Mouse (Mus musculus) cerebellum, postnatal 14 days (tissue): ENCODE measurements at regions not wholly inside any gene's neighbourhood (a gene's known extent, or its start where the extent isn't known, plus 50 kb on each side); places are given as distances from the start of the nearest gene placed in this dataset.

Experiments used
- DNase-seq, 2 experiments: peaks; one replicate each; pipeline ENCODE4 v3.0.0; 2021; ENCODE audit warnings: mixed read lengths in 2 of 2

DNA sequence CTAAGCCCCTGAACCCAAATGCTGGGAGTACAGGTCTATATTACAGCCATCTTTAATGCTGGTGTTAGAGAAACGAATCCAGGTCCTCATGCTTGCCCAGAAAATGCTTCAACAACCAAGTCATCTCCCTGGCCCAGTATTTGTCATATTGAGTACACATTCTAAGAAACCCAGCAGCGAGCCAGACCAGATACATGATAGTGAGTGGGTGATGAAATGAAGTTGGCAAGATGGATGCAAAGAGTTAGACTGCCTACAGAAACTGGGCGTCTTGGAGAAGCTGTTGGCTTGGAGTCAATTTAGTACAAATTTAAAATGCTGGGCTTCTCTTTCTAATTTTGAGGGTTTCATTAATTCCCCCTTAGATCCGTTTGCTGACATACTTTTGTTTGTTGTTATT is 203.1 kb upstream of the Pdzrn3 start:
- no peak for DNase-seq

DNA sequence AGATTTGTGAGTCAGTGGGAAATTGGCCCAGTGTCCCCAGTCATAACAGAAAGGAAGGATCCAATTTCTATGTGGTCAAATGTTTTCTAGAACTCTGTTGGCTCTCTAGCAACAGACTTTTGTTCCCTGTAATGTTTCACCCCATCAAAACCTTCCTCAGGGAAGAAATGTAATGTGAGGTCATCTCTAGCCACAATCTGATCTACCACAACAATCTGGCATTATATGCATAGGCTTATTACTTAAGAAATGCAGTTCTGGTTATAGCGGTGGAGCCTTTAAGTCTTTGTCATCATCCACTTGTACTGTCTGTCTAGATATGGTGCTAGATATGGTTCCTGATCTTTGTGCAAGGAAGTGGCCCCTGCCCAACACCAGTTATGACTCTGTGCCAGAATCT is 178.4 kb upstream of the Pdzrn3 start:
- DNase-seq: no peak

DNA sequence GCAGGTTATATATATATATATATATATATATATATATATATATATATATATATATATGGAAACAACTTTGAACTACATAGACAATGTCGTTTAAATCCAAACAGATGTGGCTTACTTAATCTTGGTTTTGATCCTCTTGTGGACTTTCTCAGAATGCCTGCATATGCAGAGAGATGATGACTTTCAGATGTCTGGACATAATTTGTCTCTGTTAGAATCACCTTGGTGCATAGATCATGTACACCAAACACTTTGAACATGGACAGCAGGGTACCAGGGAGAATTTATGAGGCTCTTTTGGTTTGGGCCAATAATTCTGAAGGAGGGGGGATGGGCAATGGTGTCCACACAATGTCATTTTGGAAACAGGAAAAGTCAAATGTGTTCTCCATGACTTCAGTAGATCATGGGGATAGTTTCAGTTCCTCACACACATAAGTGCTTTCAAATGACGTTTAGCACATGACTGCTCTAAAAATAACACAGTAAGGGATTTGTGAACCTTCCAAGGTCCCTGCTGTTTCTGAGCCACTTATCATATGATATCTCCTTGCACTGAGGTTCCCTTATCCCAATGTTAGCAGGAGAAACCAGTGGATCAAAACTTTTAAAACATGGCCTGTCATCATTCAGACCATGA is 177.4 kb upstream of the Pdzrn3 start:
- no peak for DNase-seq

DNA sequence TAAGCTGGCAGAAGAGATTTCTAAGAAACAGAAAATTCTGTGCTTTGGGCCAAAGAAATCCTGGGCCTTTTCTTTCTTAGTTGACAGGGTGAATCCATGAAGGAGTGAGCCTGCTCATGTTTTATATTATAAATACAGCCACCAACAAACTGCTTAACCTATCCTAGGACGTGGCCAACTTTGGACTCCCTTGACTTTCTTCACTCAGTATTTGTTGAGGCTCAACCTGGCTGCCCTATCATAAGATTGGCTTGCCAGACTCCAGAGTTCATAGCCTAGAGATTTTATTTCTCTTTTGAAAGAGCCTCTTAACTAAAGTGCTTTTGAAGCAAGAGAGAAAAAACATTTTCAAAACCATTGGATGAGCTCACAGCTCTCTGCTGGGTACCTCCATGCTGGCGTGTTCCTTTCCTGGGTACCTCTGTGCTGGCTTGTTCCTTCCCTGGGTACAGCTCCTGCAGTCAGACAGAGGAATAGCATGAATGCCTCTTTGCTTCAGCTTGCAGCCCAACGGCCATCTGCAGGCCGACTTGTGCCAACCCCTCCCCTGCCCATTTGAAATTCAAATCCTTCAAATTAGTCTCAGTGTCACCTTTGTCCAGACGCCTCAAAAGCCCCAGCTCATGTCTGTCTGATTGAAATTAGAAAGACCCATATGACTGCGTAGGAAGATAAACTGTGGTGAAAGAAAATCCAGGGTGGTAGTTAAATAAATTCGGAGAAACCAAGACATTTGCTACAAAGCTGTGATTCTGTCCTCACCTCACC is 173.0 kb upstream of the Pdzrn3 start:
- DNase-seq: peak; percentile 76 to 78

DNA sequence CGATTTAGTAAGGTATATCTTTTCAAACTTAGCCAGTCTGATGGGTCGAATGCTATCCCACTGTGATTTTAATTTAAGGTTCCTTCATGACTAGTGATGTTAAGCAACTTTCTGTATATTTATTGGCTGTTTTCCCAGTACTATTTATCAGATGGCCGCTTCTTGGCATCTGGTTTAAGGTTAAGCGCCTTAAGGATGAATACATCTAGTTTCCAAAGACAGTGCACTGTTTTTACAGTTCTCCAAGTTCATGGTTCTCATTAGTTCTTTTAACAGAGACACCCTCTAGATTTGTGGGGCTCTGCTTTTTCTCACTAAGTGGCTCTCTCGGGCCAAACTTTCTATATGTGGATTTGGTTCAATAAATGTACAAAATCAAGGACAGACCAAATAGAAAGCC is 159.9 kb upstream of the Pdzrn3 start:
- DNase-seq: no peak

DNA sequence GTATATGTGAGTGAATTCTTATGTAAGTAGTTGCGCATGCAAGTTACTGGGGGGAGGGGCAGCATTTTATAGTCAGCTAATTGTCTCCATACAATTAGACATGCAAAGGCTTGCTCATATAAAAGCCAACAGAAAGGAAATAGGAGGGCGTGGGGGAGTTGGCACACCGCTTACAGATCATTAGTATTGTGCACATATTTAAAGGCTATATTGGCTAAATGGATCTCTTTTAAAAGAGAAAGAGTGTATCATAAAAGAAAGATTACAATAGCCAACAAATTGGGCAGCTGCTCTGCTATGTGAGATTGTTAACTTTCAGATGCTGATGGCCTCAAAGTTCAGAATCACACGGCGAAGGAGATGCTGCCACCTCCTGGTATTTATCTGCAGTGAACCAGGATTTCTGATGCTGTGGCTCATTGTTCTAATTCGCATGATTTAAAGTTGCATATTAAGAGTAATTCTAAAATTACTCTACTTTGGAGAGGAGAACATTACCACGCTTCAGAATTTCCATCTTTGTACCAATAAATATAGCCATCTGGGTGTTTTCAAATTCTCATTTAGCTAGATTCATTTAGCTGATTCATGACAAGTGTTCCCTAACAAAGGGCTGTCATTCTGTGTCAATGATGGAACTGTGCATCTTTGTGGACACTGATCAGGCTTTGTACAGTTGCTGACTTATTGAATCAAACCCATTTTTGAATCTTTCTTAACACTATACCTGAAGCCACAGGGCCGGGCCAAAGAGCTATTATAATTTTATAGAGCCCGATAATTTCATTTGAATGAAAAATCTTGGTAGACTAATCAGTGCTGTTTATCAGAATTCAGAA is 156.7 kb upstream of the Pdzrn3 start:
- DNase-seq: peak; percentile 51 to 55

DNA sequence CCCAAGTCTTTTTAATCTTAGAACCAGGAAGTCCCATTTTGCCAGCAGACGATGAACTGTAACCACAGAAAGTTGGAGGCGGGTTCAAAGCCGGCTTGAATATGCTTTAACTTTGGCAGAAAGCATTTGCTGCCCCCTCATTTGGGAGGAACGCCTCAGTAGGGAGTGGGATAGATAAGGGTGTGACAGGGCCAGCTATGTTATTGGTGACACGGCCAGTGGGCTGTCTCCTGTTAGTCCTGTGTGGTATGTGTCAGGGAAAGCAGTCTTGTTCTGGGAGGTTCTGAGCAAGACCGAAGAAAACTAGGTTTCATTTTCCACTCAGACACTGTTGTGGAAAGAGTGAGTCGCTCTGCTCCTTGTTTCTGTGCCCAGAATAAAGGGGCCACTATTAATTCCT is 154.7 kb upstream of the Pdzrn3 start:
- DNase-seq: no peak

DNA sequence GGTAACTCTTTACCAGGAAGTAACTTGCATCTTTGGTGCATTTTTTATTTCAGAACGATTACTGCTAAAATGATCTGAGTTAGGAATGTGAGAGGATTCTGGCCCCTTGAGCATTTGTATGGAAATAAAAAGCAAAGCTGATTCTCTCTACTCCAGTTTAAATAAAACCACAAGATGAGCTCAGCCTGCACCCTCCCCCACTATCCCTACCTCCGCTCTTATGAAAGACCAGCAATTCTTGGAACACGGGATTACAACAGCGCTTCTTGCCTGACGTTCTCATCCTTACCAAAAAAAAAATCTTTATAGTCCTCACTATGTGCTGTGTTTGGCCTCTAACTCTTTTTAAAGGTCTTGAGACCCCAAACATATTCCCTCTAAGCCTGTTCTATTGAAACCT is 154.2 kb upstream of the Pdzrn3 start:
- DNase-seq: no peak

DNA sequence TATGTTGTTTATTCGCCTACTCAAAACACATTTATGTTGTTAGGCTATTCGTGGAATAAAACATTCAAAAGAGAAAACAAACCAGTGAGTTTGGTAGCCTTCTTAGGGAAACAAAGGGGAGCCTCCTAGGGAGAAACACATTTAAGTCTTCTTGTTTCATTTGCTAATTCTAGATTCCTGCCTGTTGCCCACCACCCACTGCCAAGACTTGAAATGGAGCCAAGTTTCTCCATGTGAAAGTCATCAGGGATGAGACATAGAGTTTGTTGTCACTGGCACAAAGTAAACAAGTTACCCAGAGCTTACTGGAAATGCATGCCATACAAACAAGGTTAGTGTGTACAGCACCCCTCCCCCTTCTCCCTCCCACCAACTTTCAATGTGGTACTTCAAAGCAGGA is 147.4 kb upstream of the Pdzrn3 start:
- DNase-seq: no peak

DNA sequence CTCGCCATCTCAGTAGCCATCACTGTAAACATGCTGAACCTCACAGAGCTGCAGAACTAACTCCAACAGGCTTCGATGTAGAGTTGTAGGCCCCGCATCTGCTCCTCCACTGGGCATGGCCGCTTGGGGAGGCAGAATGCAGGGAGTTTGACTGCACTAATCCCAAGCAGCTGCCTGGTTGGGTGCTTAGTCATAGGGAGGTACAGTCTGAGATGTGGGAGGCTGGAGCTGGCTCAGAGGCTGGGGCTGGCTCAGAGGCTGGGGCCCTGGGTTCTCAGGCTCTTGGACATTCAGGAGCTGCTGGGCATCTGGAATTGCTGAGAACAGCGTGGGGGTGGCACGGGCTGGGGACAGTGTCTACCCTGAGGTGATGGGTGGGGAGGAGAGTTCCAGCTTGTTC is 143.6 kb upstream of the Pdzrn3 start:
- no peak for DNase-seq

DNA sequence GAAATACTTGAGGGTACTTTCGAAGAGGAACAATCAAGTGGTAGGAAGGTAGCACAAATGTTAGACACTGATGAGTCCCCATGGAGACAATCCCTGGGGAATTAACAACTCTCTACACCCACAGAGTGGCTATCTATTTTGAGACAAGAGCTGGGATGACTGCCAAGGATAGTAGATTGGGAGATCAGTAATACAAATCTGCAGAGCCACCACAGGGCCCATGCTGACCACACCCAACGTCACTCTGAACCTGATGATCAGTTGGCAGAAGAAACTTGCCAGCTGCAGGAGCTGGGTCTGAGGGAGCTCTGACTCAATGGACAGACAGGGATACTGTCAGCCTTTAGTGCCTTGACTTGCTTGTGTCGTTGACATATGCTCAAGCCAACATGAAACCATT is 143.1 kb upstream of the Pdzrn3 start:
- no peak for DNase-seq

DNA sequence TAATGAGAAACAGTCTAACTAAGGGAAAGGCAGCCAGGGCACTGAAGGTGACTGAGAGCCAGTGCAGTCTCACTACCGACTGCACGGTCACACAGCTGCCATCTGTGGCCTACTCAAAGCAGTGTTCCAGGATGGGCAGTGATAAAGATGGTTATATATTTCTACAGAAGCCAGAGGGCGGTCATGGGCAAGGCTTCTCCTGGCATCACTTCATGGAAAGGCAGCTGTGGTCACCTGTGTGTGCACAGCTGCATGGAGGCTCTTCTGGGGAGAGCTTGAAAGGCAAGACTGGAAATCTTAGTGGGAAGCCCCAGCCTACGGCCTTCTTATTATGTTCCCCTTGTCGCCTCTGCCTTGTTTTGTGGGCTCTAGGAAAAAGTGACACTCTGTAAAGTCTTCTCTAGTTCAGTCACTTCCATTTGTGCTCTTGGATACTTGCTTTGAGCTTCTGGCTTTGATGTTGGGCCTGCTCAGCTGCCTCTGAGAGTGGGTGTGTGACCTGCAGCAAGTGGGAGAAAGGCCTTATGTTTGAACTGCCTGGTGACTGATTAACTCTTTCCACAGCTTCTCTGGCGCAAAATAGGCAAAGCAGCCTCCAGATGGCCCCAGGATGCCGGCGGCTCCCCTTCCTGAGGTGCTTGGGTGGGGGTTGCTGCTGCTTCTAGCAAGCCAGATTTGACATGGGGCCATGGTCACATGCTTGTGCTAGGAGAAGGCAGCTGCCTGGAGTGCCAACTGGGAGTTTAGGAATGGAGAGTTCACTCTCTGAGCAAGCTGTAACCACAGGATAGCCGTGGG is 141.4 kb upstream of the Pdzrn3 start:
- DNase-seq: peak in 1 of 2 experiments; percentile 8

DNA sequence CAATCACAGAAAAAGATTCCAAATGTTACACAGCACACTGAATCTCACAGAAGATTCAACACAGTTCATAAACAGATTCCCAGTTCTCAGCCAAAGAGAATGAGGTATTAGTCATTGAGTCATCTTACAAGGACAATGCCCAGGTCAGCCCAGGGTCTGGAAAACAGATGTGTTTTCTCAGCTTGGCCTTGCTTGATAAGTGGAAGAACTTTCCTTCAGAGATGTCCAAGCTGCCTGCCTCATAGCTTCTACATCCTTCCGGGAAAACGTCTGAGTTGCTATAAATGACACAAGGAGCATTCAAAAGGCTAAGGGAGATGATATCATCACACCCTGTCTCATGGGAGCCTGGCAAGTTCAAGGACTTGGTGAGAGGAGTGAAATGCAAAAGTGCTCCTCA is 139.9 kb upstream of the Pdzrn3 start:
- no peak for DNase-seq

DNA sequence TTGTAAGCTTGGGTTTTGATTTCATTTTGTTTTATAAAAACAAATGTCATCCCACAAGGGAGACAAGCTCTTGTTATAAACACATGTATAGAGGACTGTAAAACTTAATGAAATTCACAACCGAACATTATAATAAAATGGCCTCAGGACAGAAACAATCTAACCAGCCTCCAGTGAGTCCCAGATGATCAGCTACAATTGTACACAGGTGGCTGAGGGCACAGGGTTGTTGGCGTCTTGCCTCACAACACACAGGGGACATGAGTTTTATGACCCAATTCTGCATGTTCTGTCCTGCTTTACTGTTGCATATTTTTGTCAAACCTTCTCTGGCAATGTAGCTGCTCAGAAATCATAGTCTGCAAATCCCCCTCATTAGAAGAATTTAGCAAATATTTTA is 136.0 kb upstream of the Pdzrn3 start:
- peak in 1 of 2 experiments; percentile 24 for DNase-seq

DNA sequence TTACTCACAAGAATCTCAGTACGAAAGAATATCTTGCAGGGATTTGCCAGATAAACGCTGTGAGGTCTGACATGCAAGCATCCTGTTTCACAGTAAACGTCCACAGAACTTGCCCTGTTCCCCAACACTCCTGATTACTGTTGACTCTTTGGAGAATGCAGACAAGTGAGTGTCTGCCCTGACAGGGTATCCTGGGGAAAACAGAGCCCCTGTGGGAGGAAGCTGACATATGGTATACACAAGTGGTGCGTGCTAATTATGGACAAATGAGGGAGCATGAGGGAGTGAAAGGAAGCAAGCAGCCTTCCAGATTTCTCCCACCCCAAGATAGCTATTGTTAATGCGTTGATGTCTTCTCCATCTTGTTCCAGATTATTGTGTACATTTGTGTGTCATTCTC is 124.5 kb upstream of the Pdzrn3 start:
- no peak for DNase-seq

DNA sequence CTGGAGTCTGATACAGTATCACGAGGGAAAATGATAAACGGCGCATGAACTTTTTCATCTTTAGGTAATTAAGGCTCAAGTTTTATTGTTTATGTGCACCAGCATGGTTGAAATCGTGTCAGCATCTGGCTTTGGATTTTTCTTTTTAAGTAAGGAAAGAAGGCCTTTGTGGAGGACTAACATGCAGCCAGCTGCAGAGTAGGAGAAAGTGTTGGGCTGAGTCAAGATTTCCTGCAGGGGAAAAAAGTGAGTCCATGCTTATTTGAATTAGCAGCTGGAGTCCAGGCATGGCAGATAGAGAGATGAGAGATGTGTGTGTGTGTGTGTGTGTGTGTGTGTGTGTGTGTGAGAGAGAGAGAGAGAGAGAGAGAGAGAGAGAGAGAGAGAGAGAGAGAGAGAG is 124.0 kb upstream of the Pdzrn3 start:
- DNase-seq: no peak

DNA sequence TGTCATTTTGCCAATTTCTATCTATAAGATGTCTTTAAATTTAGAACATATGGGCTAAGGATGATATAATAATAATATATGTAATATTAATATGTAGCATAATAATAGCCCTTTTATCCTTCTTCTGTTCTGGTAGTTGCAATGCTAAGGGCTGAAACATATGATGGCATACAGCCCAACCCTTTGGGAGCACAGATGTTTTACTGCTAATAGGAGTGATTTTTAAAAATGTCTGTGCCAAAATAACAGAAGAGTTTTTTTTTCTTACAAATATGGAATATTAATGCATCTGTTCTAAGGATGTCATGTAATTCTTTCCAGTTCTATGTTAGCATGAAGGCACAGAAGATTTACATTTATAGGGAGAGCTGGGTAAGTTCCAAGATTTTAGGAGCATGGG is 122.5 kb upstream of the Pdzrn3 start:
- DNase-seq: no peak

DNA sequence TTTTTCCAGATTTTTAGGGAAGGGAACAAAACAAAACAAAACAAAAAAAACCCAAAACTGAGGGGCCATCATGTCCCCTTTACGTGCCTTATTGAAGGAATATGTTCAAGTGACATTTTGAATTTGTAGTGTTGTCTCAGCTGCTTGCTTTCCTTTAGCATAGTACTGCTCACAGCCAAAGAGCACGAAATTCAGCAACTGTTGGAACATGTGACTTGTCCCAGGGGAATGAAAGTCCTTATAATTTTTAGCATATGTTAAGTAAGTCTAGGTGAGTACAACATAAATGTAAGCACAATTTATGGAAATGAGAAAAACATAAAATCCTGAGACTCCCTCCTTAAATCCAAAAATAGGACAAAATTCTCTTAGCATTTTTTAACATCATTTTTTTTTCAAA is 110.8 kb upstream of the Pdzrn3 start:
- DNase-seq: no peak

DNA sequence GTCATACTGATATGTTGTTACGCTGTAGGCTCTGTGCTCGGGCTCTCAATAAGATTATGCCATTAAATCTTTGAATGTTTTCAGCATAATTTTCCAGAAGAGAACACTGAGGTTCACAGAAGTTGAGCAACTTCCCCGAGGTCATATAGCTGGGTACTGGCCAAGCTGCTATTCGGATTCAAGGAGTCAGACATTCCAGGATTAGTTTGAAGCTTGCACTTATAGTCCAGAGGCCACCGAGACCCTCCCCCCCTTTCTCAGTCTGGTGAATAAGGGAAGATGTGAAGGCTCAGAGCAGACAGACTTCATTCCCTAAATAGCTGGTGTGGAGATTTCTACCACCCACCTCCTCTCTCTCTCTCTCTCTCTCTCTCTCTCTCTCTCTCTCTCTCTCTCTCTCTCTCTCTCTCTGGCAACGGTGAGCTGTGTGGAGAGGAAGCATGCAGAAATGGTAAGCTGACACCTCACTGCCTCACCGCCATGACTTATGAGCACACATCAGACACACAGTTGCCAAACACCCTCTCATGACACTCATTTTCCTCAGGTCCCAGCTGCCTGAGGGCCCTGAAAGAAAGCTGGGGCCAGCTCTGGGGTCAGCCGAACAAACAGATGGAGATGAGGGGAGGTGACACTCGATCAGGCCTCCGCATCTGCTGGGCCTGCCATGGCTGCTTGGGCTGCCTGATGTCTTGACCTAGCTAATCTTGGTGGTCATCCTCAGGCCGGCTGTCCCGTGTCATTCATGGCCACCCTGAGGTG is 107.0 kb upstream of the Pdzrn3 start:
- no peak for DNase-seq

DNA sequence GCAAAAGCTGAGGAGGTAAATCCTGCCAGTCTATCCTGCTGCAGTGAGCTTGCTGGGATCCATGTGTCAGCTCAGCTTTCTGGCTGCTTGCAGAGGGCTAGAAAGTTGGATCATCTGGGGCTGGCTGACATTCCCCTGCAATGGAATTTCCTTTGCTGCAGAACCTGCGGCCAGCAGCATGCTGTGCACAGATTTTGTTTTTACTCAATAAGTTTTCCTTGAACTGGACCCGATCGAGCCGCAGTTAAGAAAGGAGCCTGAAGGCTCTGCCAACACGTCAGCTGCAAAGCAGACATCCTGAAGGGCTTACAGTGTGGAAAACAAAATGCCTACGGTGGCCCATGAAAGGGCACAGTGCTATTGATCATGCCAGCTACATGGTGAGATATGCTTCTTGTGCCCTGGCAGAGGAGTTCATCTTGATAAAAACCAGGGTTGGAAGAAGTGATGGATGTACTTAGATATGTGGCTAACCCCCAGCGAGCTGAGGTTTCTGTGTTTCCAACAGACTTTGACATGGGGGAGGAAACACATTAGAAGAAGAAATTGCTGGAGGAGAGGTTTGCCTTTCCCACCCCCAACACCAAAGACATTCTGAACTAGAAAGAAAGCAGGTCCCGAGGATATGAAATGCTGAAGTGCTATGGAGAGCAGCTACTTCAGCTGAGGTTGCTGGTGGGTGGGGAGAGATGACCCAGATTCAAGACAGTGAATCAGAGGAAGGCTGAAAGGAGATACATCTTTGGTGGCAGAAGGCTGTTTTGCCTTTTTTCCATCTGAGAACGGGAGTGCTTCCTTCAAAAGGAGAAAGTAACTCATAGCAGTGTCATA is 105.2 kb upstream of the Pdzrn3 start:
- DNase-seq: peak; percentile 36 to 74

DNA sequence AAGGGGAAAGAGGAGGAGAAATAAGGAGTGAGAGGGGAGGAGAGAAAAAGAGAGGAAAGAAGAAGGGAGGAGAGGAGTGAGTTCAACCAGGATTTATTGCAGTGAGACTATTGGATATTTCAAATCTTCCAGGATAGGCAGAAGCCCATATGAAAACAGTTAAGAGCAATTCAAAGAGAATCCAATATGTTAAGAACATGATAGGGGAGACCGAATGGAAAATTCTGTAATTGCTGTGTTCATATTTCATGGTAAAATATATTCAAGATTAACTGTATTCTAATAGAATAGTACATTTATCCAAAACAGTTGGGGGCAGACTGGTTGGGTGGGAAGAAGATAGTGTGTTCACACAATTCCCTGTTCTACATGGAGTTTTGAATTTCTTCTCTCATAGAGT is 96.3 kb upstream of the Pdzrn3 start:
- no peak for DNase-seq
